20 mouse cellular contexts compared by ENCODE assay signal in the genomic region with DNA sequence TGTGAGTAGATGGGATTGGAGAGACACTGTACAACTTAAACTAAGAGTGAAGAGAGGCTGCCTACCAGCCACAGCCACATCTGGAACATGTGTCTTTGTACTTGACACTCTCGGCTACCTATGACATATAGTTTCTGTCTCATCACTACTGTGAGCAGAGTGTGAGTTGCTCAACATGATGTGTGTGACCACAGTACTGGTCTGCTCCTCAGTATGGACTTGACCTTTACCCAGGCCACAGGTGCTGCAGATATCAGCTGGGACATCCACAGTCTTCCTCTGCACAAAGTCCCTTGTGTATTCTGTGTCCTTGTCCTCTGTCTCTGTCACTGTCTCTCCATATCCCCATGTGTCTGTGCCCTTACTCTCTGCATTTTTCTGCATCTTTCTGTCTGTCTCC.
DNase-seq lines count a peak whose midpoint lies in the region; ATAC-seq lines count a peak whose summit lies in the region.
"Had no signal": no experiment of that assay in that cellular context is flagged by ENCODE, and none has a peak within 500 bp of the region (broad histone marks: within the 10 kb centered on the region; RNA-seq: fewer than 3 reads in every experiment).

No protein-coding gene starts in this region.

- DNase-seq in hindbrain, embryonic 10.5 days (ENCODE audit: low spot score), result no peak
- DNase-seq in hindbrain, embryonic 14.5 days (ENCODE audit: low spot score), result no peak
- no peak for DNase-seq in liver
- no peak for DNase-seq in forebrain, embryonic 14.5 days (ENCODE audit: low spot score)
- no peak for DNase-seq in limb, embryonic 11.5 days (ENCODE audit: low spot score)
- DNase-seq in thymus, postnatal 0 days (ENCODE audit: low spot score), result no peak
- no peak for DNase-seq in retina, embryonic 14.5 days (ENCODE audit: low spot score)
- DNase-seq: adrenal gland, postnatal 25 days; cerebellum, adult 9-10 months; kidney, postnatal 25 days; lung, postnatal 36 days; thymus, adult 18-20 months; thymus, postnatal 4 days had no signal

- no peak overlapping the region for H3K9ac ChIP-seq in hindbrain, embryonic 14.5 days
- H3K9ac ChIP-seq in liver, embryonic 15.5 days, result no peak overlapping the region
- no peak overlapping the region for H3K9ac ChIP-seq in forebrain, embryonic 14.5 days (ENCODE audit: low read length)
- no peak overlapping the region for H3K9ac ChIP-seq in limb, embryonic 11.5 days (ENCODE audit: low read length)
- H3K9ac ChIP-seq: limb, embryonic 12.5 days; lung, embryonic 15.5 days had no signal

- ATAC-seq in hindbrain, embryonic 14.5 days (ENCODE audit: low FRiP score), result no peak
- peak; percentile 72 for ATAC-seq in liver, embryonic 15.5 days (ENCODE audit: insufficient read depth)
- no peak for ATAC-seq in forebrain, embryonic 14.5 days
- ATAC-seq in limb, embryonic 11.5 days (ENCODE audit: insufficient number of reproducible peaks, low FRiP score, low TSS enrichment, low read depth), result no peak
- ATAC-seq: midbrain, embryonic 16.5 days had no signal

- no peak overlapping the region for H3K4me2 ChIP-seq in hindbrain, embryonic 14.5 days (replicated peaks)
- no peak overlapping the region for H3K4me2 ChIP-seq in liver, embryonic 15.5 days
- no peak overlapping the region for H3K4me2 ChIP-seq in forebrain, embryonic 14.5 days (ENCODE audit: low read length)
- H3K4me2 ChIP-seq in limb, embryonic 11.5 days (ENCODE audit: low read depth, severe bottlenecking), result no peak overlapping the region
- H3K4me2 ChIP-seq: heart, embryonic 11.5 days; limb, embryonic 12.5 days; lung, embryonic 15.5 days had no signal

- peaks cover 20% of the 10 kb centered on the region for H3K4me1 ChIP-seq in hindbrain, embryonic 10.5 days (replicated peaks)
- peaks cover 10% of the 10 kb centered on the region for H3K4me1 ChIP-seq in hindbrain, embryonic 14.5 days (replicated peaks; ENCODE audit: control insufficient read depth, insufficient read depth, low read length)
- H3K4me1 ChIP-seq in liver, embryonic 15.5 days (replicated peaks), result no peaks in the 10 kb centered on the region; the same call in 1 of the 2 replicates
- H3K4me1 ChIP-seq in forebrain, embryonic 14.5 days (ENCODE audit: control insufficient read depth, insufficient read depth, low read length), result peaks cover 14% of the 10 kb centered on the region
- peaks cover 30% of the 10 kb centered on the region for H3K4me1 ChIP-seq in limb, embryonic 11.5 days (ENCODE audit: control insufficient read depth, insufficient read depth, low read length)
- H3K4me1 ChIP-seq: megakaryocyte, embryonic 14.5 days had no signal

- H3K4me3 ChIP-seq in hindbrain, embryonic 10.5 days, result no peak overlapping the region
- H3K4me3 ChIP-seq in hindbrain, embryonic 14.5 days (replicated peaks; ENCODE audit: low read length), result no peak overlapping the region
- H3K4me3 ChIP-seq in liver, embryonic 15.5 days (replicated peaks), result no peak overlapping the region
- H3K4me3 ChIP-seq in forebrain, embryonic 14.5 days (ENCODE audit: low read depth, low read length), result no peak overlapping the region
- no peak overlapping the region for H3K4me3 ChIP-seq in limb, embryonic 11.5 days (ENCODE audit: low read depth, low read length)
- H3K4me3 ChIP-seq: layer of hippocampus, adult 2 months; limb, embryonic 12.5 days; lung, embryonic 15.5 days; megakaryocyte, embryonic 14.5 days had no signal

- H3K27ac ChIP-seq in hindbrain, embryonic 10.5 days, result peak overlapping the region; percentile 54; the same call in 1 of the 2 replicates
- H3K27ac ChIP-seq in hindbrain, embryonic 14.5 days, result no peak overlapping the region
- H3K27ac ChIP-seq in liver, embryonic 15.5 days (replicated peaks), result no peak overlapping the region
- peak overlapping the region; percentile 40; the same call in 1 of the 2 replicates for H3K27ac ChIP-seq in forebrain, embryonic 14.5 days (ENCODE audit: low read depth, low read length)
- H3K27ac ChIP-seq in limb, embryonic 11.5 days (replicated peaks; ENCODE audit: low read depth, low read length), result 0 out of 2 replicates have a peak overlapping the region, but pooled peaks have one; percentile 22
- H3K27ac ChIP-seq: layer of hippocampus, adult 2 months; lung, embryonic 15.5 days had no signal

- no peaks in the 10 kb centered on the region for H3K9me3 ChIP-seq in hindbrain, embryonic 10.5 days
- H3K9me3 ChIP-seq in hindbrain, embryonic 14.5 days (ENCODE audit: control insufficient read depth, low read length), result no peaks in the 10 kb centered on the region
- no peaks in the 10 kb centered on the region for H3K9me3 ChIP-seq in liver, embryonic 15.5 days (replicated peaks)
- H3K9me3 ChIP-seq in forebrain, embryonic 14.5 days (replicated peaks; ENCODE audit: control insufficient read depth, low read length), result no peaks in the 10 kb centered on the region
- no peaks in the 10 kb centered on the region for H3K9me3 ChIP-seq in limb, embryonic 11.5 days (ENCODE audit: control insufficient read depth, low read length)
- H3K9me3 ChIP-seq: limb, embryonic 12.5 days; lung, embryonic 15.5 days; megakaryocyte, embryonic 14.5 days had no signal

- H3K27me3 ChIP-seq in hindbrain, embryonic 10.5 days (ENCODE audit: insufficient read depth, poor library complexity, severe bottlenecking), result no peaks in the 10 kb centered on the region; the same call in 1 of the 2 replicates
- H3K27me3 ChIP-seq in hindbrain, embryonic 14.5 days (ENCODE audit: control insufficient read depth, insufficient read depth, low read length), result no peaks in the 10 kb centered on the region
- no peaks in the 10 kb centered on the region for H3K27me3 ChIP-seq in liver, embryonic 15.5 days
- H3K27me3 ChIP-seq in forebrain, embryonic 14.5 days (replicated peaks; ENCODE audit: control insufficient read depth, insufficient read depth, low read length), result no peaks in the 10 kb centered on the region
- no peaks in the 10 kb centered on the region for H3K27me3 ChIP-seq in limb, embryonic 11.5 days (ENCODE audit: control insufficient read depth, insufficient read depth, low read length)
- H3K27me3 ChIP-seq: limb, embryonic 12.5 days; lung, embryonic 15.5 days had no signal

- no peaks in the 10 kb centered on the region for H3K36me3 ChIP-seq in hindbrain, embryonic 10.5 days
- no peaks in the 10 kb centered on the region for H3K36me3 ChIP-seq in hindbrain, embryonic 14.5 days (replicated peaks; ENCODE audit: control insufficient read depth, insufficient read depth)
- no peaks in the 10 kb centered on the region for H3K36me3 ChIP-seq in liver, embryonic 15.5 days (replicated peaks)
- no peaks in the 10 kb centered on the region for H3K36me3 ChIP-seq in forebrain, embryonic 14.5 days (ENCODE audit: control insufficient read depth, insufficient read depth, low read length)
- no peaks in the 10 kb centered on the region for H3K36me3 ChIP-seq in limb, embryonic 11.5 days (ENCODE audit: control insufficient read depth, insufficient read depth, low read length)
- H3K36me3 ChIP-seq: limb, embryonic 12.5 days; lung, embryonic 15.5 days had no signal

- WGBS in hindbrain, embryonic 10.5 days, result 95% methylated on average over 1 of the region's 1 CpGs
- 95% methylated on average over 1 of the region's 1 CpGs for WGBS in hindbrain, embryonic 14.5 days
- 64% methylated on average over 1 of the region's 1 CpGs for WGBS in liver, embryonic 15.5 days (ENCODE audit: insufficient replicate concordance)
- WGBS in forebrain, embryonic 14.5 days, result 92% methylated on average over 1 of the region's 1 CpGs
- WGBS in limb, embryonic 11.5 days, result 88% methylated on average over 1 of the region's 1 CpGs

Comparison
In these comparisons a context has a peak if more than half of its experiments do, and no peak if none do; other contexts are left out.
1. H3K27ac ChIP-seq: peak in hindbrain, embryonic 10.5 days (single experiment), forebrain, embryonic 14.5 days (single experiment) and limb, embryonic 11.5 days (single experiment); none in hindbrain, embryonic 14.5 days (single experiment) and liver, embryonic 15.5 days (single experiment).